Mouse (Mus musculus): ENCODE measurements around the gene Dda1. TPM values are rescaled to one million over a fixed set of nuclear protein-coding genes. Genes with fewer than 3 reads are reported as not detected.
A peak's percentile ranks its signal among the peaks of the same experiment; 100 is the strongest.

The Dda1 gene
- polyA plus RNA-seq, 1 experiment: 18.8 TPM

GRCm38 (mm10) chr8:71454668-71455067 is 14.3 kb upstream of the Dda1 start:
- H3K4me3 ChIP-seq (replicated peaks; ENCODE audit: control insufficient read depth, low read depth, low read length): no peak overlapping the region
- no peaks in the 10 kb centered on the region for H3K4me1 ChIP-seq (ENCODE audit: control insufficient read depth, insufficient read depth, low read length)
- TF ChIP-seq POLR2A (IDR thresholded peaks at IDR 0.05; ENCODE audit: borderline replicate concordance, control insufficient read depth, low read depth, low read length) (no peak), CTCF (IDR thresholded peaks at IDR 0.05; ENCODE audit: control insufficient read depth, insufficient read depth, low read length) (no peak)

GRCm38 (mm10) chr8:71456906-71457305 is 12.1 kb upstream of the Dda1 start:
- 82% methylated on average over 22 of the region's 22 CpGs for WGBS
- H3K4me1 ChIP-seq (ENCODE audit: control insufficient read depth, insufficient read depth, low read length): no peaks in the 10 kb centered on the region
- no peak overlapping the region for H3K27ac ChIP-seq (ENCODE audit: control insufficient read depth, insufficient read depth, low read depth, low read length, poor library complexity)
- TF ChIP-seq CTCF (IDR thresholded peaks at IDR 0.05; ENCODE audit: control insufficient read depth, insufficient read depth, low read length) (no peak), POLR2A (IDR thresholded peaks at IDR 0.05; ENCODE audit: borderline replicate concordance, control insufficient read depth, low read depth, low read length) (no peak)
- no peak overlapping the region for H3K4me3 ChIP-seq (replicated peaks; ENCODE audit: control insufficient read depth, low read depth, low read length)

More at GRCm38 (mm10) chr8:71454668-71455067, 14.3 kb upstream of the Dda1 start:
- 76% methylated on average over 8 of the region's 8 CpGs for WGBS
- H3K27ac ChIP-seq (ENCODE audit: control insufficient read depth, insufficient read depth, low read depth, low read length, poor library complexity): no peak overlapping the region

- 87% methylated on average over 20 of the region's 20 CpGs for WGBS
- no peaks in the 10 kb centered on the region; the same call in 1 of the 2 replicates for H3K4me1 ChIP-seq (ENCODE audit: control insufficient read depth, insufficient read depth, low read length)
- TF ChIP-seq POLR2A (IDR thresholded peaks at IDR 0.05; ENCODE audit: borderline replicate concordance, control insufficient read depth, low read depth, low read length): no peak
- no peak for TF ChIP-seq CTCF (IDR thresholded peaks at IDR 0.05; ENCODE audit: control insufficient read depth, insufficient read depth, low read length)
- no peak overlapping the region for H3K27ac ChIP-seq (ENCODE audit: control insufficient read depth, insufficient read depth, low read depth, low read length, poor library complexity)
- H3K4me3 ChIP-seq (replicated peaks; ENCODE audit: control insufficient read depth, low read depth, low read length): no peak overlapping the region
These were observed 11.2 kb upstream of the Dda1 start for GRCm38 (mm10) chr8:71457659-71458270.

GRCm38 (mm10) chr8:71460716-71461115 is 8.3 kb upstream of the Dda1 start:
- Histone ChIP-seq H3K27ac (ENCODE audit: control insufficient read depth, insufficient read depth, low read depth, low read length, poor library complexity) (no peak overlapping the region), H3K4me1 (ENCODE audit: control insufficient read depth, insufficient read depth, low read length) (peaks cover 2% of the 10 kb centered on the region; the same call in 1 of the 2 replicates), H3K4me3 (replicated peaks; ENCODE audit: control insufficient read depth, low read depth, low read length) (no peak overlapping the region)
- TF ChIP-seq CTCF (IDR thresholded peaks at IDR 0.05; ENCODE audit: control insufficient read depth, insufficient read depth, low read length) (no peak), POLR2A (IDR thresholded peaks at IDR 0.05; ENCODE audit: borderline replicate concordance, control insufficient read depth, low read depth, low read length) (no peak)
- 90% methylated on average over 6 of the region's 6 CpGs for WGBS

GRCm38 (mm10) chr8:71461152-71461840 is 7.7 kb upstream of the Dda1 start:
- TF ChIP-seq CTCF (IDR thresholded peaks at IDR 0.05; ENCODE audit: control insufficient read depth, insufficient read depth, low read length): no peak
- no peak for TF ChIP-seq POLR2A (IDR thresholded peaks at IDR 0.05; ENCODE audit: borderline replicate concordance, control insufficient read depth, low read depth, low read length)
- no peak overlapping the region for H3K27ac ChIP-seq (ENCODE audit: control insufficient read depth, insufficient read depth, low read depth, low read length, poor library complexity)
- no peak overlapping the region for H3K4me3 ChIP-seq (replicated peaks; ENCODE audit: control insufficient read depth, low read depth, low read length)
- peaks cover 2% of the 10 kb centered on the region; the same call in 1 of the 2 replicates for H3K4me1 ChIP-seq (ENCODE audit: control insufficient read depth, insufficient read depth, low read length)
- WGBS: 92% methylated on average over 47 of the region's 47 CpGs

- Histone ChIP-seq H3K27ac (ENCODE audit: control insufficient read depth, insufficient read depth, low read depth, low read length, poor library complexity) (no peak overlapping the region), H3K4me3 (replicated peaks; ENCODE audit: control insufficient read depth, low read depth, low read length) (no peak overlapping the region), H3K4me1 (ENCODE audit: control insufficient read depth, insufficient read depth, low read length) (peaks cover 2% of the 10 kb centered on the region; the same call in 1 of the 2 replicates)
- WGBS: 65% methylated on average over 4 of the region's 4 CpGs
- TF ChIP-seq POLR2A (IDR thresholded peaks at IDR 0.05; ENCODE audit: borderline replicate concordance, control insufficient read depth, low read depth, low read length) (no peak), CTCF (IDR thresholded peaks at IDR 0.05; ENCODE audit: control insufficient read depth, insufficient read depth, low read length) (no peak)
These were observed 6.8 kb upstream of the Dda1 start for GRCm38 (mm10) chr8:71462191-71462590.

GRCm38 (mm10) chr8:71462786-71463185 is 6.2 kb upstream of the Dda1 start:
- 3% methylated on average over 16 of the region's 16 CpGs for WGBS
- TF ChIP-seq POLR2A (IDR thresholded peaks at IDR 0.05; ENCODE audit: borderline replicate concordance, control insufficient read depth, low read depth, low read length): no peak
- no peak for TF ChIP-seq CTCF (IDR thresholded peaks at IDR 0.05; ENCODE audit: control insufficient read depth, insufficient read depth, low read length)
- H3K27ac ChIP-seq (ENCODE audit: control insufficient read depth, insufficient read depth, low read depth, low read length, poor library complexity): peak overlapping the region; percentile 28; the same call in 1 of the 2 replicates
- H3K4me1 ChIP-seq (ENCODE audit: control insufficient read depth, insufficient read depth, low read length): peaks cover 2% of the 10 kb centered on the region; the same call in 1 of the 2 replicates
- peak overlapping the region; percentile 83 for H3K4me3 ChIP-seq (replicated peaks; ENCODE audit: control insufficient read depth, low read depth, low read length)

- TF ChIP-seq POLR2A (IDR thresholded peaks at IDR 0.05; ENCODE audit: borderline replicate concordance, control insufficient read depth, low read depth, low read length) (peak; percentile 38; the same call in 1 of the 2 replicates), CTCF (IDR thresholded peaks at IDR 0.05; ENCODE audit: control insufficient read depth, insufficient read depth, low read length) (no peak)
- H3K4me1 ChIP-seq (ENCODE audit: control insufficient read depth, insufficient read depth, low read length): peaks cover 2% of the 10 kb centered on the region; the same call in 1 of the 2 replicates
- under 1% methylated on average over 55 of the region's 55 CpGs for WGBS
- peak within 1 kb of the TSS; percentile 83 for H3K4me3 ChIP-seq (replicated peaks; ENCODE audit: control insufficient read depth, low read depth, low read length)
- H3K27ac ChIP-seq (ENCODE audit: control insufficient read depth, insufficient read depth, low read depth, low read length, poor library complexity): peak within 1 kb of the TSS; percentile 45
These were observed 5.6 kb upstream of the Dda1 start, which contains the start of gene Abhd8 for GRCm38 (mm10) chr8:71463188-71464033. TSS of gene Abhd8 (minus strand) at chr8:71463655.
